Mouse (Mus musculus) activated CD4-positive, CD25-positive, alpha-beta regulatory T cell, adult 4 months (primary cell): Measurements from ENCODE around the gene Slc2a9. TPM values are rescaled to one million over a fixed set of nuclear protein-coding genes. Genes with fewer than 3 reads are reported as not detected.

ENCODE experiments used
- ATAC-seq: one replicate; pipeline ENCODE4 v1.8.0; 2017
- polyA plus RNA-seq, 2 experiments: library from polyadenylated mRNA; unstranded; fragments of 100-300 nt; shearing (Covaris generic); gene quantifications; one replicate each; pipeline ENCODE4 v1.2.1; 2017

Slc2a9 gene
- polyA plus RNA-seq, 2 experiments from 2014 or later = 4.7 to 11.3 TPM

DNA sequence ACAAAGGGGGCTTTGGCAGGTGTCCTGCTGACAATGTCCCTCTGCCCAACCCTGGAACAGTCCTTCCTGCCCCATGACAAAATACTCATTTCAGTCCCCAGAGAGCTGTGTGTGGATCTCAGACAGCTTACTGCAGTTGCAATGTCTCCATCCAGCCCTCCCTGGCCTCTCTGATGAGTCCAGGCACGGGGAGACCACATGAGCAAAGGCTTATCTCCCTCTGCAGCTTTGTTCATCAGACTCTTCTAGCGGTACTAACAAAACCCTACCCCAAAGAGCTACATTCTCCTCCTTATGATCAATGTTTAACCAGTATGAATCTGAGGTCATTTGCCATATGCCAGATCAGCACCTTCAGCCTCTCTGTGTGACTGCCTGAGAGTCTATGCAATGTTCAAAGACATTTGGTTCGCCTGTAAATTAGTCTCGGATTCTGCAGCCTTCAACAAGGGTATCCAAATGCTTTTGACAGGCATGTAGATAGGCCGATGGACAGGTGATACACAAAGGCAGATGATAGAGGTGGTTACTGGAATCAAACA is 36.3 kb downstream of the Slc2a9 start:
- ATAC-seq = no peak

DNA sequence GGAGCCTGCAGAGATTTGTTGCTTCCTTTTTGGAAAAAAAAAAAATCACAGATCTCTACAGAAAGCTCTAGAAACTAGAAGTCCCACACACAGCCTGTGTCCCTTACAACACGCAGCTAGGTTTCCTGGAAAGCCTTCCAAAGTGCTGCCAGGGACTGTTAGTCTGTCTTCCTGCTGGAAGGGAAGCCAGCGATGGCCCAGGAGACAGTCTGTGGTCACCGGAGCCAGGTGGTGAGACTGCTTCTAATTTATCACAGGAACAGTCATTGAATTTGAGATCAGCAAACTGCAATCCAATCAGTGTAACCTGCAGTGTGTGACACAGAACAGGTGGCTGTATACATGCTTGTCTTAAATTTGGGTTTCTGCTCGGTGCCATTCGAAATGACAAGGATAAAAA is 41.7 kb downstream of the Slc2a9 start:
- no peak for ATAC-seq

DNA sequence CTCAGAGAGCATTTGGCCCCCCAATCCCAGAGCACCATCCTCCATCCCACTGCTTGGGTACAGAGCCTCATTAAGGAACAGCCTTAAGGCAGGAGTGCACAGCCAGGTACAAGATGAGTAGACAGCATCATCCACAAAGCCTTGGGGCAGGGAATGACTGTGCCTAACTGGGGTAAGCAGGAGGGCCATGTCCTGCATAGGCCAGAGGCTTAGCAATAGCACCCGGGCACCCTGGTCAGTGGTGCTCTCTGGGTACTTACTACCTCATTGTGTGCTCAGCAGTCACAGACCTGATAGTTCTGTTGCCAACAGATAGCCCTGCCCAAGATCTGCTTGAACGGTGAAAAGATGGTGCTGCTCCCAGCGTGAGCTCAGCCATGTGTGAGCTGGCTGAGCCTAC is 52.0 kb downstream of the Slc2a9 start:
- no peak for ATAC-seq

DNA sequence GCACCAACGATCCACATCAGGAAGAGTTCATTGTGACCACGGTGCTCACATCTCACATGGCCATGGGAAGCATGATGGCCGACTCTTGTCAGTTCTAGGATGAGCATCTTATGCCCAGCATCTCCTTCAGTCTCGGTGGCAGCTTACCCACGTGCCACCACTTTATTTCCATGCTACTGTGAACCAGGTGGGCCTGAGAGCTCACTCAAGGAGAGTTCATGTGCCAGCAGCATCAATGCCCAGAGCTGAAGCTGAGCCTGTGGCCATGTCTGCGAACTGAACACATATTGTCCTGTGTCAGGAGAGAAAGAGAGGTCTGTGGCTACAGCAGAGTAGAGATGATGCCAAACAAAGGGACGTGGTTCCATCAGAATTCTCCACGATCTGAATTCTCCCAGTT is 53.3 kb downstream of the Slc2a9 start:
- no peak for ATAC-seq

DNA sequence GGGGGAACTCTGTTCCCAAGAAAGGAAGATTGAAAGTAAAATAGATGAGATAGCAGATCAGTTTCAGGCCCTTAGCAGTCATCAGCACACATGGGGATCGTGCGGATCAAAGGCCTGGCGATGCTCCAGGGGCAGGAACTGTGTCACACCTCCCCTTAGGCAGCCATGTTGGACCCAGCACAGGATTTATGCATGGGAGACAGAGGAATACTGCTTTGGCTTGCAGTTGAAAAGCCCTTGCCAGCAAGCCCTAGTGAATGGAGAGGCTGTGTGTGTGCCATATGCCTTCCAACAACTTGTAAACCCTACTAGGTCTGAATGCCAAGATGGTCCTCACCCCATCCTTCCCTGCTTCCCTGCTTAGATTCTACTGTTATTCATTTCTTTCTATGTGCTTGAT is 54.8 kb downstream of the Slc2a9 start:
- no peak for ATAC-seq

DNA sequence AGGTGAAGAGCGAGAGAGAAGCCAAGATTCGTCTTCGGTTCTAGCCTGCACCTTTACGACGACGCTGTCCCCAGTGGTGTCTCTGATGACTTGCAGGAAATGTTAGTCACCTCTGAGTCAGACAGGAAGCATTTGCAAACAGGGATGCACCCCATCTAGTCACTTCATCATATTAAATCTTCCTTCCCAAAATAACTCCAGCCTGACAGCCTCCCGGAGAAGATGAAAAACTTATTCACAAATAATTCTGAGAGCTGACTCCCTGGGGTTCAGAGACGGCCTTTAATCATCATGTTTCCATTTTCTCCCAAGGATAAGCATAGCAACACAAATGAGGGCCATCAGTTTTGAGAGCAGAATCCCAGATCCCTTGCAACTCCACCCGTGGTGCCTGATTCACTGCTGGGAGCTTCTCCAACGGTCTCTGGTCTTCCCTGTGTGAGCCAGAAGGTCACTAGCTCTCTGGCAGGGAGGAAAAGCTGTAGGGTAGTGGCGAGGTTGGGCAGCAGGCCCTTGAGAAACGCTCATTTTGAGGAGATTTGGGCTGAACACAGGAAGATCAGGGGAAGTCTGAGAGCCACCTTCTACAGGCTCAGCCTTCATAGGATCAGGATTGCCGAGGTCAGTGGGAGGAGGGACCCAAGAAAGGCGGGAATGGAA is 56.5 kb downstream of the Slc2a9 start:
- no peak for ATAC-seq

DNA sequence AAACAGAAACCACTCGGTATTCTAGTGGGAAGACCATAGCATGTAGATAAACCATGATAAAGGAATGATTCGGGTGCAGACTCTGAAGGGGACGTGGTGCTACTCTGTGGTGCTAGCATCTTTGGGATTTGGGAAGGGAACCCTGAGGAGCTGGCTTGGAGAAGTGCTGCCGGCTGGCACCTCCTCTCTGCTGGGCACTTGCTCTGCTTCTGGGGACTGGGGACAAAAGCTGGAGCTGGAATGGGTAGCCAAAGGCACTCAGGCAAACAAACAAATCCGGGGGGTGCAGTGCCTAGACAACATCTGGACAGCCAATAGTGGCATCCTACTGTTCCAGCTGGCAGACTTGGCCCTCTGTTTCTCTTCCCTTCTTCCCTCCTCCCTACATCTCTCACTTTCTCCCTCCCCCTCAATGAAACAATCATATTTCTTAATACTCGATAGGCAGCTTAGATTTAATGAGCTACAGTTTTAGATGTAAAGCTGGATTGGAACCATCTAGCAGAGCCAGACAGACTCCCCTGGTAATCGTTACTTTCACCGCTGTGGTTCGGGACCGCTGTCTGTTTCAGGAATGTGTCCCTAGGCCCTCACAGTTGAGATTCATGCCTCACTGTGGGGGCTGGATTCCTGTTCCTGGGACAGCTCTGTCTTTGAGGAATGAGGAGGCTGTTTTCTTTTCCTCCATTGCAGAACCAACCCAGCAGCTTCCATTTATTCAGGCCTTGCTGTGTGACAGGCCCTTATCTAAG is 61.7 kb downstream of the Slc2a9 start:
- ATAC-seq = no peak

DNA sequence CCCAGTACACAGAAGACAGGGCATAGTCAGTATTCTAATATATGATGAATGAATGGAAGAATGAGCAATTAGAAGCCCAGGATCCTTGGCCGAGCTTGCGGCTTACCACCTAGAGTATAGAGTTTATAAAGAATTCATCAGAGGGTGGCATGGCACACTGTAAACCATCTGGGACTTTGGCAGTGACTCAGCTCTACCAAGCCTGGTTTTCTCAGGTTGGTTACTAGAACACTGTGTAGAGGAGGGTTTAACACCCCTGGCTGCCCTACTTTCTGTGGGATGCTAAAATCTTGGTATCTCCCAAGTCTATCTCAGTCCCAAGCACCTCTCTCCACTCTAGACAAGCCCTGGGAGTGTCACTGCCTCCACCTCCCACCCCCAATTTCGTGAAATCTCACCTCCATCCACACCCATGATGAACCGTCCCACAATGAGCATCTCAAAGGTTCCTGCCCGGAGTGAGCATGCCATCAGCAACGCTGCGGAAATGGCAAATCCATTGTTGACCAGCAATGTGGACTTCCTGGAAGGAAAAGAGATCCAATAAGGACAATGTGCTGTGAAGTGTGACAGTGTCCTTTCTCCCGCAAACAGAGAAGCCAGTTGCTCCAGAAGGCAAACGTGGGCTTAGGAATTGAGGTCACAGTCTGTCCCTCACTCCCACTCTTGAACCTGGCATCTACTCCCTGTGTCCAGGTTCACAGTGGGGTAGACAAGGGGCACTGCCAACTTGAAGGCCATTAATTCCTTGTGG is 62.5 kb downstream of the Slc2a9 start:
- ATAC-seq = no peak

DNA sequence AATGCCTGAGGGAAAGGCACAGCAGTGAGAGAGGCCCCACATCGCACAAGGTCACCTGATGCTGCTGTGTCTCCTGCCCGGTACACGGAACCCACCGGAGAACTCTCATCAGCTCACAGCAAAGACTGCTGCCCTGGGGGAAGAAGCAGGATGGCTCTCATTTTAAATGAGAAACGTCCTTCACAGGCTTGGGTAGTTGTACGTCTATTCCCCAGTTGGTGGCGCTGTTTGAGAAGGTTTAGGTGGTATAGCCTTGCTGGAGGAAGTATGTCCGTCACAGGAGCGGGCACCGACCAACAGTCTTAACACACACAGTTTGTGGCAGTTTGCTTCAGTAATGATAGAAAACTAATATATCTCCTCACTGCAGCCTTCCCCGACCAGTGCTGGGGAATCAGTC is 66.3 kb downstream of the Slc2a9 start:
- no peak for ATAC-seq

DNA sequence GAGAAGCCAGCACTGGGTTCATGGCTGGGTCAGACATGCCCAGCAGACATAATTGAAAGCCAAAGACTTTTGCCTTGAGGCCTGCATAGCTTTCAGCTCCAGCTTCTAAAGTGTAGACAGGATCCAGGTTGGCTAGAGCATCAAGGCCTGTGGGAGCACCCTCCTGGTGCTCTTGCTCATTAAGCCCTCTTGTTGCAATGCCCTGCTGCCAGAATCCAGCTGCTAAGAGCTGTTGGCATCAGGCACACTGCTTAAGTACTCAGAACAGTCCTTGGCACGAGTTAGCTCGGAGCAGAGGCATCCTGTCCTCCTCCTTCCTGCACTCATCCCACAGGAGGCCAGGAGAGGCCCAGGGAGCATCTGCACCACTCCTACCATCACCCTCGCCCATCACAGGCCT is 68.1 kb downstream of the Slc2a9 start:
- no peak for ATAC-seq

DNA sequence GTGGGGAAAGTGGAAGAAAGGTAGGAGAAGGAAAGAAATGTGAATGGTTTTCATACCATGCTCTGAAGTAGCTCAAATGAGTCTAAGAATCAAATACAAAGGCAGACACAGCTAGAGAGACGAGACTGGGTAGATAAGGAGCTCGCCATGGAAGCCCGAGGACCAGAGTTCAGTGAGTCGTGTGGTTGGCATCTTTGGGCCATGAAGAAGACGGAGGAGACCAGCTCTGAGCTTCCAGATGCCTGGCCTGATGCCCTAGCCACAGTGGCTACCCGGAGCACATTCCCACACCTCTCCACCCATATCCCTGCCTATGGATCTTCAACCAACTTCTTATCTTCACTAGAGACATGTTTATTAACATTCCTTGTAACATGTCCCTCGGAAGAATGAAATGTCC is 71.7 kb downstream of the Slc2a9 start:
- no peak for ATAC-seq

DNA sequence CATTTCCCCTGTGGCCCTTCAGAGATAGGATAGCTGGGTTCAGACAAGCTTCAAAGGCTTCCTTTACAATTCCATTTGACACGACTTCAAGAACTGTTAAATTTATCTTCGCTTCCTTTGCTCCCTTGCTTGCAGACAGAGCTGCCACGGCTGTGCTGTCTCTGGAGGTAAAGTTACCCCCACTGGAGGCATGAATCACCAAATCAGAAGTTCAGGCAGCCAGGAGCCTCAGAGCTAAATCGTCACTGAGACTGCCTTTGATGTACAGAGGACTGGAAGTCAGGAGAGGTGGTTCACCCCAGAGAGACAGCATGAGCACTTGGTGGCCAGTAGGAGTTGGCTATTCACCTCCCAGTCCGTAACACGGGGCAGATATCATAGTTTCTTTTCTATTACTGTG is 73.8 kb downstream of the Slc2a9 start:
- ATAC-seq = no peak

DNA sequence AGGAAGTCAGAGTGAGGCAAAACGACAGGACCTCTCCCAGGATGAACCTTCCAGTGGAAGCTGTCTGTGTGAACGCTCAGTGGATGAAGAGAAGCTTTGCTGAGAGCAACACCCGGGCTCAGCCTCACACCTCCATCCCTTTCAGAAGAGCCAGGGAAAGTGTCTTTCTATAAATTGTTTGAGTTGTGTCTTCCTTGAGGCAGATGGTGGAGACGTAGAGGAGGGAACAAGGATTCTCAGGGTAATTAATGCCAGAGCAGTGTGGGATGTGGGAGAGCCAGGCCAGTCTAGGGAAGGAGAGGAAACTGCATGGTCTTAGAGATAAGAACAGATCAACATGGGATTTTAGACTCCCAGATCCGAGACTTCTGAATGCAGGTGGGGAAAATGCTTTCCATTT is 75.2 kb downstream of the Slc2a9 start:
- ATAC-seq = no peak

DNA sequence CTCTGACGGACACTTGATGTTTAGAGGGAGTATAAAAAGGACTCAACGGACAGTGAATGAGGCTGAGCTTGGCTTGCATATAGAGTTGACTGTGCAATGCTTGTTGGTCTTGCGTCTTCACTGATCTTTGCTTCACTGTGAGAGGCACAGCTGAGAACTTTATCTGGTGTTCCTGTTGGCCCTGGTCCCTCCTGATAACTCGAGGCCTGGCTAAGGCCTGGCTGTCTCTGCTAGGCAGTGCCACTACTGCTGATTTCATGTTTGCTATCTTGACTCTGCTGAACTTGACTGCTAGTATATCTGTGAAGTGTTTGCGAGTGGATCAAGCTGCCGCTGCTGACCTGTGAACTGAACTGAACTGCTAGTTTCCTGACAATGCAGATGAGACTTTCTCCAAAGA is 77.4 kb downstream of the Slc2a9 start:
- ATAC-seq = no peak

DNA sequence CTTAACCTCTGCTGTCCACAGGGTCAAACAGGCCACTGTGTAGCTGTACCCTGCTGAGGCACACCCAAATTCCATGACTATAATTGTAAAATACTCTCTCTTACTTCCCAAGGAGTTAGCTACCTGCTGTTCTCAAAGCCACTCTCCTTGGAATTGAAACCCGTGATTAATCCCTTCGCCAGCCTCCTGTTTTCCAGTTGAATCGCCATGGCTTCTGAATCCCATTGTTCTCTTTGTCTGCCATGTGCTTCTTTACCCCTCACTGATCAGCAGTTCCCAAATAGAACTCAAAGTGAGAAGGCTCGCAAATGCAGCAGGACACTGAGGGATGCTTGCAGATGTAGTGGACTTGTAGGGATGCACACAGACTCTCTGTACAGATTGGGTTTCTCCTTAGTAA is 80.5 kb downstream of the Slc2a9 start:
- ATAC-seq = no peak

DNA sequence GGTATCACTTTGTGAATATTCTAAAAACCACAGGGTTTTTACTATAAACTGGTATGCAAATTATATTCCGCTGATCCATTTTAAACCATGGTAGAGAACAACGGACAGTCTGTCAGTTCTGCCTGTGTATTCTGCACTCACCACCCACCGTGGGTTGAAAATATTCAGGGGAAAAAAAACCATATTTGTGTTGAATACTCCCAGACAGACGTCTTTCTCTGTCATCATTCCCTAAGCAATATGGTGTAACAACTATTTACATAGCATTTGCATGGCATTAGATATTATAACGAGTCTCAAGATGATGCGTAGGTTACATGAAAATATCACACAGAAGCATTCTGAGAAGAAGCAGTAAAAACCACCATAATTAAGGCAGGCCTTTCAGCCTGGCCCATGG is 84.1 kb downstream of the Slc2a9 start:
- ATAC-seq = no peak

DNA sequence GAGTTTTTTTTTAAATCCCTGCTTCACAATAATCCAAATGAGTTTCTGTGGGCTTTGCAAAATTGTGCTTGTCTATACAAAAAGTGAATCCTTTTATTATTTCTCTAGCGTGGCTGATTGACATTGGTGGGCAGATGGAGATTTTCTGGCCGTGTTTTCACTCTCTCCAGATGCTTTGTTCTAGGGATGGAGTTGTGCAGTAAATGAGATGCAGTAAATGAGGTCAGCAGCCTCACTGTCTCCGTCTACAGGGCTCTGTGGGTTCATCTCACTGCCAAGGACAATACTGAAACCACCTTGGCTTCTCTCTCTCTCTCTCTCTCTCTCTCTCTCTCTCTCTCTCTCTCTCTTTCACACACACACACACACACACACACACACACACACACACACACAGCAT is 99.3 kb downstream of the Slc2a9 start:
- no peak for ATAC-seq

DNA sequence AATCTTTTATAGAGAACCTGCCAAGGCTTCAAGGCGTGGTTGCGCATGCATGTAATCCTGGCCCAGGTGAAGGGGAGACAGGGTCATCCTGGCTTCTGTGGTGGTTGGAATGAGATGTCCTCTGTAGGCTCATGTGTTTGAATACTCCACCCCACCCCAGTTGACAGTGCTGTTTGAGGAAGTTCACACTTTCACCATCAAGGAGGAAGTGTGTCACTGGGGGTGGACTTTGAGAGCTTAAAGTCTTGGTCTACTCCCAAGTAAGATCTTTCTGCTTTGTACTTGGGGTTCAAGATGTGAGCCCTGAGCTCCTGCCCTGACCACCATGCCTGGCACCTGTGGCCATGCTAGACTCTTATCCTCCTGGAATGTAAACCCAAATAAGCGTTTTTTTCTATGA is 100.7 kb downstream of the Slc2a9 start:
- ATAC-seq = no peak

DNA sequence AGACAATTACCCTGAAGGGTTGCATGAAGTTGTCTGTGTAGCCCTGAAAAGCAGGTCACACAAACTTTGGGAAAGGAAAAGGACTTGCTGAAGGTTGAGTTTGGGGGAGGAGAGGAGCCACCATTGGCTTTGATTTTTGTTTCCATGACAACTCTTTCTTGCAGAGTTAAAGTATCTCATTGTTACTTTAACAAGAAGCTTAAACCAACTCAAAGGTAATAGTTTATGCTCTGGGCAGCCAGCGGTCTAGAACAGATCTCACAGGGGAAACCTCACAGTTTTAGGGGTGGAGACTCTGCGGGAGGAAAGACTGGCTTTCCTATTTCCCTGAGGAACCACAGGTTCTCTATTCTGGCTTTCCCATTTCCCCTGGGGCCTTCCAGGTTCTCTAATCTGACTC is 114.1 kb downstream of the Slc2a9 start:
- no peak for ATAC-seq

DNA sequence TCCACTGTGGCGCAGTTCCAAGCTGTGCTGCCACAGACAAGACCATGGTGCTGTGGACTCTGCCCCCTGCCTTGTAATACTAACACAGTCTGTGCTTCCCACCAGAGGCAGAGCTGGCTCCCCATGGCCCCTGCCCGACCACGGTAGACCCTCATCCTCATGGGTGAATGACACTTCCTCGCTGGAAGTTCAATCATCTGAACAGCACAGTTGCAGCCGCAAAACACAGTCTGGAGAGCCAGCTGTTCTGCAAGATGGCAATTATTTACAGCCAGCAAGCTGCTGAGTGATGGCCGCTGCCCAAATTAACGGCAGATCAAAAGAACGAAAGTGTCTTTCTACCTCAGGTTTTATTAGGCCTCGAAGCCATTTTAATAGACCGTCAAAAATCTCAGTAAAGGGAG is 114.5 kb downstream of the Slc2a9 start:
- ATAC-seq = no peak

DNA sequence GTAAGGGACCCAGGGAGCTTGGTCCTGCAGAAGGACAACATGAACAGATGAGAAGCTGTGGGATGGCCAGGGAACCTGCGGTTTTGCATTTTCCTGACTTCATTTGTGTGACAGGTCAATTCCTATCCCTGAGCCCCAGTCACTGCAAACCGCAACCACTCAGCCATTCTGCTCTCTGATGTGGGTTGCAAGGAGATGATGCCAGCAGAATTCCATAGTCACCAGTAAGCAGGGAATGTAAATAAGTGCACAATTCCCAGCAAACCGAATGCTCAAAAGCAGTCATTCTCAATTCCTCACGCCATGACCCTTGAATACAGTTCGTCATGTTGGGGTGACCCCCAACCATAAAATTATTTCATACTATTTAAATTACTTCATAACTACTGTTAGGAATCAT is 123.0 kb downstream of the Slc2a9 start:
- ATAC-seq = no peak

DNA sequence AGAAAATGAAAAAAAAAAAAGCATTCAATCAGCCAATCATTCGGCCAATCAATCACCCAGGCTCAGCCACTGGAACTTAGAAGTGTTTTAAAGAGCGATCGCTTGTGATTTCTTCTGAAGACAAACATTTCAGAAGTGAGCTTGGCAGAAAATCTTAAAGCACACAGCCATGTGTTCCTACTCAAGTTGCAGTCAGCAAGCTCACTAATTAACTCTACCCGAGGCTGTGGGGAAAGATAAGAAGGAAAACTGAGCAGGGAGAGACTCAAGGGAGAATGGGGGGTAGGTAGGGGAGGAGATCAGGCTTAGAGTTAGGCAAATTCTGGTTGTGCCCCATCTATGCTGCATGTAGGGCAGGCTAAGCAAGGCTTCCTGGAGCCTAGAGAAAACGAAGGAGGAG is 130.6 kb downstream of the Slc2a9 start:
- ATAC-seq = no peak

DNA sequence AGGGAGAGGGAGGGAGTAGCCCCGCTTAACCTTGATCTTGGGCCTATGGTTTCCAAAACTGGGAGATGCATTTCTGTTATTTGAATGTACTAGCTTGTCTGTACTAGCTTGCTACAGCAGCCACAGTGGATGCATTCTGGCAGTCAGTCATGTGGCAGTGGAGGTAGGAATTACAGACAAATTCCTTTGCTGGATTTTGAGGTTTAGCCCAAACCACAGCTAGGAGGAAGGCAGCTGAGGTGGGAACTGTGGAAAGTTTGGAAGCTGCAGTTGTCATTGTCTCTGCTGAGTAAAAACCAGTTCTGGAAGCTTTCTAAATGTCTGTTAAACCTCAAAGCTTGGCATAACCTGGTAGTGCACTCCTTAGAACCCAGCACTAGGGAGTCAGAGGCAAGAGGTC is 131.6 kb downstream of the Slc2a9 start:
- no peak for ATAC-seq
